Mouse (Mus musculus): Measurements from ENCODE around the gene Srp72.

Srp72 gene

GRCm38 (mm10) chr5:76974554-76975285 is at the start of gene Srp72:
Srp72 (plus strand) TSS chr5:76974683.
- no peak for DNase-seq (ENCODE audit: extremely low read depth, low read depth, low spot score)

DNA sequence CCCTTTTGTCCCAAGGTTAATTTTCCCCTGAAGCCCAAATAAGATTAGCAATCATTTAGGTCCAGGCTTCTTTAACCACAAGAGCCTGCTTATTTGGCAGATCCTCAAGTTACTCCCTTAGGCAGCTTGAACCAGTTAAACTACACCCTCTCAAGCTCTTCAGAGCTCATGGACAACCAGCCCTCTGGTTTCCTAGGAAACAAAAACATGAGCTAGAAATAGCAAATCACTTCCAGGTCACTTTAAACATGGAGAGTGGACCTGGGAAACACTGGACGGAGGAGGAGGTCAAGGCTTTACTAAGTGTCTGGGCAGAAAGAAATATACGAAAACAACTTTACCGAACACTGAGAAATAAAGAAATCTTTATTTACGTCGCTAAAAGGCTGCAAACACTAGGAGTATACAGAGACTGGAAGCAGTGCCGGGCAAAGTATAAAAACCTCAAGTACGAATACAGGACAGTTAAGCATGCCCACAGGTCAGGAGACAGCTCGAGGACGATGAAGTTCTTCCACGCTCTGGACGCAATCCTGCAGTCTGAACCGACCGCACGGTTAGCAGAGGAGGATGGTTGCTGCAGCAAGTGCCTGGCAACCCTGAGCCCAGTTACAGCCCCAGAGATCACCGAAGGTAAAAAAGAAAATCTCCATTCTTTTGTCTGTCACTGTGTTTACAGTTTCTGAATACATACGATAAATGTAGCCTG is 46.2 kb upstream of the Srp72 start:
- DNase-seq (ENCODE audit: extremely low read depth, low read depth, low spot score): no peak

GRCm38 (mm10) chr5:76929180-76929877 is 45.2 kb upstream of the Srp72 start:
- DNase-seq (ENCODE audit: extremely low read depth, low read depth, low spot score): no peak

DNA sequence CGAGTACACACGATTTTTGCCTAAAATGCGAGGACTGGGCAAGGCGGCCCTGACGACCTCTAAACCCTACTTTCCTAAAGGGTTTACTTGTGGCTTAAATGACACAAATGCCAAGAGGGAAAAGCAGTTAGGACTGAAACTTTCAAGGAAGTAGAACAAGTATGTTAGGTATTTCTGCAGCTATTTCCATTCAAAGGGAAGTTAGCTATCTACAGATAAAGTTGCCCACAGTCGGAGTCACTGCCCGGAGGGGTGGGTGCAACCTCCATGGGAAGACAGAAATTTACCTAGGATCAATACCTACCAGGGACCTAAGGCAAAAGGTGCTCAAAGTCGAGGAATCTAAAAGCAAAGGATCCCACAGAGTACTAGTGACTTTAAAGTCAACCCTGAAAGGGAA is 34.8 kb upstream of the Srp72 start:
- no peak for DNase-seq (ENCODE audit: extremely low read depth, low read depth, low spot score)

DNA sequence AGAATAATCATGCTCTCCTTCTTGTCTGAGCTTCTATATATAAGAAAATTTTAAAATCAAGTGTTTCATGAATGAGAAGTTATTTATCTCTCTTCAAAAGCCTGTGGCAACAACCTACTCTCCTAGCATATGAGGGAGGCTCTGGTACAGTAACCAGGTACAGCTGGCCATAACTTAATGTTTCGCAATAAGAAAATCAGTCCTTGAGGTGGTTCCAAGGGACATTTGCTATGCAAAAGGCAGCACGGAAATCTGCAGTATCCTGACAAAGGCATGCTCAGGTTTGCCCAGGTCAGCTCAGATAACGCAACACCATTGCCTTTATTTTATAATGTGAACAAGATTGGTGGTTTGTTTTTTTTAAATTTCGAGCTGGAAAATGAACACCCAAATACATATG is 32.5 kb upstream of the Srp72 start:
- DNase-seq (ENCODE audit: extremely low read depth, low read depth, low spot score): peak; percentile 62

DNA sequence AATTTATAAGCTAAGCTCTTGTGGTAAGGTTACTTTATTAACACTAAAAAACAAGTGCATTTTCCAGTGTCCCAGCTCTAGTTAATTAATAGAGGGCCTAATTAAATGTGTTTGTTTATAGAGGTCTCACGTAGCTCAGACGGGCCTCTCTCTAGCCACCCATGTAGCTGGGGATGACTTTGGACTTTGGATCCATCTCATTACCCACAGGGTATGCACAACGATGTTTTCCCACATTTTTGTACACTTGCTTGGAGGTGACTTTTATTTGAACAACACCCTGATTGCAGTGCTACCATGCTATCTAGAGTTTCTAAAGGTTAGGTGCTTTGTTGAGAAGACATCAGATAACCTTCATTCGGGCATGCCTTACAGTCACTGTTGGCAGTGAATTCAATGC is 32.0 kb upstream of the Srp72 start:
- DNase-seq (ENCODE audit: extremely low read depth, low read depth, low spot score): no peak

DNA sequence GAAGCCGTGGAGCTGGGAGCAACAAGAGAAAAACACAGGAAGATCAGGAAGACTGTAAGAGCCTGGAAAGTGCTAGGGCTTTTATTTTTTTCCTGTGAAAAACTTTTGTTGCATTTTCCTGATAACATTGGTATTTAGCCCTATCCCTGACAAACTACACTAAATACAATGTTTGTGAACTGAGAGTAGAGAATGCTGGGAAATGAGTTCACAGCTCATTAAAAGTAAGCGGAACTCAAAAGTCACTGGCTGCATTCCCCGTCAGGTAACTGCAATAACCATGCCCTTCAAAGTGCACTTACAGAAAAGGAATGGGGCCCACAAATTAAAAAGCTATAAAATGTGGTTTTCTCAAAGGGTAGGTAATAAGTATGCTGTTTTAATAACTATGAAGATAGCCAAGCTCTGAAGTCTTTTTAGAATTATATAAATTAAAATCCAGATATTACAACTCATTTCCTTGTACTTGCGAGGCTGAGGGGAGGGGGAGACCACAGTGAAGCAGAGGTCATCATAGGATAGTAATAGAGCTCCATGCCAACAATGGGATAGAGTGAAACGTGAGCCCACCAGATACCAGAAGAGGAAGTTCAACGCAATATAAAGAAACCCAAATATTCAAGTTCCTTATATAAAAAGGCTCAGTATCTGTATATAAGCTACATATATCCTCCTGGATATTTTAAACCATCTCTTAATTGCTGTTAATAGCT is 29.4 kb upstream of the Srp72 start:
- no peak for DNase-seq (ENCODE audit: extremely low read depth, low read depth, low spot score)

- DNase-seq (ENCODE audit: extremely low read depth, low read depth, low spot score): no peak
These were observed 28.8 kb upstream of the Srp72 start for GRCm38 (mm10) chr5:76945678-76946033.

- DNase-seq (ENCODE audit: extremely low read depth, low read depth, low spot score): no peak
These were observed 27.3 kb upstream of the Srp72 start for GRCm38 (mm10) chr5:76947142-76947541.

DNA sequence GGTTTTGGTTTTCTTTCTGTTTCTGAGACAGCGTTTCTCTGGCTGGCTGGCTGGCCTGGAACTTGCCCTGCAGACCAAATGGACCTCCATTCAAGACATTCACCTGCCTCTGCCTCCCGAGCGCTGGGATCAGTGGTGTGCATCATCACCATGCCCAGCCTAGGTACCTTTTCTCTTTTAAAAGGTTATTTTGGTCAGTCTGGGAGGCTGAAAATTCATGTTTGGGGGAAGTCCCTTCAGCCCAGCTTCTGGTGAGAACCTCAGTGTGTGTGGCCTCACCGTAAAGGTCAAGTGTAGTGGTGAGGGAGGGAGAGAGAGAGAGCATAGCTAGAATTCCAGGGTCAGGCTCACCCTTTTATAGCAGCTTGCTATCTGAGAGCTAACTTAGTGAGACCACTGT is 26.7 kb upstream of the Srp72 start:
- DNase-seq (ENCODE audit: extremely low read depth, low read depth, low spot score): no peak

GRCm38 (mm10) chr5:76950343-76951105 is 24.0 kb upstream of the Srp72 start:
- no peak for DNase-seq (ENCODE audit: extremely low read depth, low read depth, low spot score)

DNA sequence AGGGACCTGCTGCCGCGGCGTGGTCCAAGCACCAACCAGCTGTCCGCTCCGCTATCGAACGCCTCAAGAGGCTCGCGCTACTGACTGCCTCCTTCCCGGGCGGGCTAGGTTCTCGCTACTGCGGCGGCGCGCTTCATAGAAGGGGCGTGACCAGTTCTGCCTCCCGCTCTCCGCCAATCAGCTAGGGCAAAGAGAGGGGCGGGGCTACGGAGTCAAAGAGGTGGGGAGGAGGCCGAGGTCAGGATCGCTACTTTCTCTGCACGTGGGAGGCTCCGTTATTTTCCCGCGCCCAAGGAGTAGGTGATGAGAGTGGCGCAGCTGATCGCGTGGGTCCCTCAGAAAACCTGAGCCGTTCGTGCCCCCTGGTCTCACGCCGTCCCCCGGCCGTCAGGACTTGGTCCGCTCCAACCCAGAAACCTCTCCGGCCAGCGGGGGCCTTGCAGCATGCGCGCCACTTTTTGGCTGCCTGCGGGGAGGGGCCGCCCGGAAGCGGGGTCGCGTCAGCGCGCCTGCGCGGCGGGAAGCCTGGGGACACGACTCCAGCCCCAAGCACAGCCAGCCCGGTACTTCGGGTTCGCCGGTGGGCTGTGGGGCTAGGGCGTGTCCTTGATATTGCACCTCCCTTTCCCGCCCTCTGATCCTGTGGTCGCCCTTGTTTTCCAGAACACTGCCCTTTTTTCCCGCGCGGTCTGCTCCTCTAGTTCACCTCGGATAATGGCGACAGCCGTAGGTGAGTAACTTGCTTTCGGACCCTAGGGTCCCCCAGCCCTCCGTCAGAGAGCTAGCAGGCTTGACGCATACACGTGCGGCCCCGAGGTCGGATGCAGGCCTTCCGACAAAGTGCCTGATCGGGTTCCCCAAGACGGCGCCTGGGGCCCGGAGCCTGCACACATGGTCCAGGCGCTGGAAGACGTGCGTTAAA is 23.1 kb upstream of the Srp72 start, which contains the start of the genes Paics and Ppat:
Gene Paics (plus strand): TSS at position 202 of the 922 bp plus-strand sequence.
Gene Ppat (minus strand): TSS at position 473 of the 922 bp plus-strand sequence.
- peak; percentile 62 for DNase-seq (ENCODE audit: extremely low read depth, low read depth, low spot score)

GRCm38 (mm10) chr5:76952112-76953040 is 22.1 kb upstream of the Srp72 start:
- no peak for DNase-seq (ENCODE audit: extremely low read depth, low read depth, low spot score)

GRCm38 (mm10) chr5:76953794-76954193 is 20.7 kb upstream of the Srp72 start:
- no peak for DNase-seq (ENCODE audit: extremely low read depth, low read depth, low spot score)

DNA sequence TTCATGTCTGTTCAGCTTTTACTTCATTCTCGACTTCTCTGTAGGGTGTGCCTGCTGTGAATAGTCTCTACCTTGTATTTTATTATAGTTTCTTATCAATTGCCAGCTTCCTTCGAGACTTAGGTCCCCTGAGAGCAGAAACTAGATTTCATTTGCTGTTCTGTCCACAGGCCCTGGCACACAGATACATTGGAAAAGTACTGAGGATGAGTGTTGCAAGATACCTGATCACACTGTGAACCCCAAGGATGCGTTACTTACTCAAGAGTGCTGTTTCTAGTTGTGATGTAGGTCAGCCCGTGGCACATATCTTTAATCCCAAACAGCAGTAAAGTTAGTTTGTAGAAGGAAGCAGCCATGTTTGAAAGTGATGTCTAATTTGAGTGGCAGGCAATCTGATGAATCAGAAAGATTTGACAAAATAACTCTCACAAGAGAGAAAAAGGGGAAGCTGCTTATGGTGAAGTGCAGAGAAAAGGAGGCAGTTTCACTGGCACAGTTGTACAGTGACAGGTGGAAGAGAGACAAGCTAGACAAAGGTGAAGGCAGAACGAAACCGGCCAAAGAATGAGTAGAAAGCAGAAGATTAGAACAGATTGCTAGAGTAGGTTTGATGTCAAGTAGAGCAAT is 20.1 kb upstream of the Srp72 start:
- peak; percentile 43 for DNase-seq (ENCODE audit: extremely low read depth, low read depth, low spot score)

DNA sequence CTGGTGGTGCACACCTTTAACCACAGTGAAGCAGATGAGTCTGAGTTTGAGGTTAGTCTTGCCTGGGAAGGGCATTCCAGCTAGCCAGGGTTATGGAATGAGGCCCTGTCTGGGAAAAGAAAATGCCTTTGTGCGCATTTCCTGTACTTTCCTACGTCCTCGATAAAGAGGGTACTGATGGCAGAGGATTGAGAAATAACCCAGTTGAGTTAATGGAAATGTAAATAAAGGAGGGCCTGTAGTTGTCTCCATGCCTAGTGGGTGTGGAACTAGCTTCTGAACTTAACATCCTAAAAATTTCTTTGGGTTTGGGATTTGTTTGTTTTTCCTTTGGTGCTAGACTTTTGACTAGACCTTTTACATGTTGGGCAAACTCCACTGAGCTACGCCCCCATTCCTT is 19.0 kb upstream of the Srp72 start:
- no peak for DNase-seq (ENCODE audit: extremely low read depth, low read depth, low spot score)

GRCm38 (mm10) chr5:76957954-76958353 is 16.5 kb upstream of the Srp72 start:
- no peak for DNase-seq (ENCODE audit: extremely low read depth, low read depth, low spot score)

DNA sequence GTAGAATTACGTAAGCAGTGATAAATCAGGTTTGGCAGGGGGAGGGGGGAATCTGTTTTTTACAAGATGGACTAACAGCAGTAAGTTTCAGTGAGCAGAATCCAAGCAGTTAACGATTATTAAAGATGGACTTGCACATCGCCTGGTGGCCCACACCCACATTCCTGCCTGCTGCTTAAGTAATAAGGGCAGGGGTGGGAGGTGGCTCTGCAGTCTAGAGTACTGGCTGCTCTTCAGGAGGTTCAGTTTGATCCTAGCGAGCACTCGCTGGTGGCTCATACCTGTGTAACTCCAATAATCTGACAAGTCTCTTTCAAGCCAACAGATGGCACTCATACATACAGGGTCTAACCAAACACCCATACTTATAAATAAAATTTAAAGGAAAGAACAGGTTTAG is 14.9 kb upstream of the Srp72 start:
- DNase-seq (ENCODE audit: extremely low read depth, low read depth, low spot score): no peak
